Mouse (Mus musculus) heart, postnatal 14 days (tissue): ENCODE results near the gene Gria2. TPM values are rescaled to one million over a fixed set of nuclear protein-coding genes. Genes with fewer than 3 reads are reported as not detected.

ENCODE experiments used
- DNase-seq, 2 experiments: peaks; one replicate each; pipeline ENCODE4 v3.0.0; 2021 to 2022
- intact Hi-C: fragments of 180-260 bp; cut with DNase I; formaldehyde crosslinking; loops from one replicate; pipeline ENCODE4 v1.15.1; 2025
- total RNA-seq, 2 experiments: library from RNA; stranded (reverse); gene quantifications; 2 replicates each; pipeline ENCODE4 v1.2.3; 2021

Gria2 gene
- total RNA-seq, 2 experiments from 2014 or later = 0.17 TPM; not detected in 1

- intact Hi-C loops = no loop called here
- DNase-seq = no peak
These were observed 22.1 kb downstream of the Gria2 start for GRCm38 (mm10) chr3:80780383-80781143.

GRCm38 (mm10) chr3:80776628-80777027 lies 26.0 kb downstream of the Gria2 start:
- intact Hi-C loops = no loop called here
- DNase-seq = no peak

GRCm38 (mm10) chr3:80775971-80776370 lies 26.7 kb downstream of the Gria2 start:
- DNase-seq = peak in 1 of 2 experiments; percentile 9
- intact Hi-C loops = no loop called here

- intact Hi-C loops = no loop called here
- no peak for DNase-seq
These were observed 28.4 kb downstream of the Gria2 start for GRCm38 (mm10) chr3:80774005-80774764.

- DNase-seq = no peak
- intact Hi-C loops = no loop called here
These were observed 29.4 kb downstream of the Gria2 start for GRCm38 (mm10) chr3:80773232-80773631.

- intact Hi-C loops = no loop called here
- no peak for DNase-seq
These were observed 33.0 kb downstream of the Gria2 start for GRCm38 (mm10) chr3:80769506-80770235.

- DNase-seq = no peak
- intact Hi-C loops = no loop called here
These were observed 43.7 kb downstream of the Gria2 start for GRCm38 (mm10) chr3:80758955-80759354.

GRCm38 (mm10) chr3:80758363-80758762 lies 44.3 kb downstream of the Gria2 start:
- intact Hi-C loops = no loop called here
- no peak for DNase-seq

GRCm38 (mm10) chr3:80750786-80751185 lies 51.8 kb downstream of the Gria2 start:
- DNase-seq = no peak
- intact Hi-C loops = no loop called here

- intact Hi-C loops = no loop called here
- DNase-seq = no peak
These were observed 77.4 kb downstream of the Gria2 start for GRCm38 (mm10) chr3:80725205-80725604.

GRCm38 (mm10) chr3:80713123-80713522 lies 89.5 kb downstream of the Gria2 start:
- intact Hi-C loops = no loop called here
- no peak for DNase-seq

- DNase-seq = no peak
- intact Hi-C loops = no loop called here
These were observed 93.6 kb downstream of the Gria2 start for GRCm38 (mm10) chr3:80708992-80709391.

- no peak for DNase-seq
- intact Hi-C loops = no loop called here
These were observed 100.5 kb downstream of the Gria2 start for GRCm38 (mm10) chr3:80702173-80702572.

- DNase-seq = no peak
- intact Hi-C loops = no loop called here
These were observed 105.1 kb downstream of the Gria2 start for GRCm38 (mm10) chr3:80697523-80697922.

- DNase-seq = no peak
- intact Hi-C loops = no loop called here
These were observed 107.7 kb downstream of the Gria2 start for GRCm38 (mm10) chr3:80694965-80695364.

GRCm38 (mm10) chr3:80665105-80665504 lies 137.5 kb downstream of the Gria2 start:
- intact Hi-C loops = no loop called here

GRCm38 (mm10) chr3:80663293-80663692 lies 139.3 kb downstream of the Gria2 start:
- intact Hi-C loops = no loop called here
- no peak for DNase-seq

More at GRCm38 (mm10) chr3:80665105-80665504, 137.5 kb downstream of the Gria2 start:
- no peak for DNase-seq

- intact Hi-C loops = no loop called here
These were observed 140.8 kb downstream of the Gria2 start for GRCm38 (mm10) chr3:80661838-80662237.

GRCm38 (mm10) chr3:80652213-80652612 lies 150.4 kb downstream of the Gria2 start:
- intact Hi-C loops = no loop called here
- no peak for DNase-seq

More at GRCm38 (mm10) chr3:80661838-80662237, 140.8 kb downstream of the Gria2 start:
- no peak for DNase-seq
